Mouse (Mus musculus) embryonic fibroblast, embryonic 13.5 days (primary cell): ENCODE results near the gene Kyat1.

Experiments used
- CTCF ChIP-seq: IDR thresholded peaks from 2 replicates; pipeline ENCODE4 v1.5.1; 2011; ENCODE audit warnings: mild to moderate bottlenecking, control low read depth, low read length, moderate library complexity, borderline replicate concordance; ENCODE audit not compliant: insufficient read depth
- POLR2A ChIP-seq: IDR thresholded peaks from 2 replicates; pipeline ENCODE4 v1.6.1; 2011; ENCODE audit warnings: low read depth, mild to moderate bottlenecking, control low read depth, low read length, moderate library complexity

GRCm38 (mm10) chr2:30166677-30167076, 39.0 kb downstream of the Kyat1 start:
- TF ChIP-seq POLR2A (no peak), CTCF (no peak)
